Mouse (Mus musculus) heart, embryonic 15.5 days (tissue): ENCODE data around the gene 4930402H24Rik. TPM values are rescaled to one million over a fixed set of nuclear protein-coding genes. Genes with fewer than 3 reads are reported as not detected.

ENCODE experiments used
- ATAC-seq: fragments of 200-750 bp; cut with Nextera tagmentation; replicated peaks from 2 replicates; pipeline ENCODE4 v1.8.0; 2017; ENCODE audit warnings: low read depth, moderate TSS enrichment; ENCODE audit not compliant: insufficient number of reproducible peaks, insufficient read depth, low FRiP score
- H3K27ac ChIP-seq: fragments of 300-500 bp; sonication (generic); 2 replicates; pipeline ENCODE4 v1.5.1; 2015; ENCODE audit warnings: mild to moderate bottlenecking, inconsistent platforms
- H3K27me3 ChIP-seq: fragments of 300-500 bp; sonication (generic); 2 replicates; pipeline ENCODE4 v1.6.1; 2015; ENCODE audit warnings: inconsistent platforms
- H3K36me3 ChIP-seq: fragments of 300-500 bp; sonication (generic); 2 replicates; pipeline ENCODE4 v1.6.1; 2015; ENCODE audit warnings: mild to moderate bottlenecking, inconsistent platforms
- H3K4me1 ChIP-seq: fragments of 300-500 bp; sonication (generic); replicated peaks from 2 replicates; pipeline ENCODE4 v1.6.1; 2015; ENCODE audit warnings: inconsistent platforms
- H3K4me2 ChIP-seq: fragments of 300-500 bp; sonication (generic); 2 replicates; pipeline ENCODE4 v1.6.1; 2015; ENCODE audit warnings: inconsistent platforms, mild to moderate bottlenecking, moderate library complexity
- H3K4me3 ChIP-seq: fragments of 300-500 bp; sonication (generic); 2 replicates; pipeline ENCODE4 v1.5.1; 2015; ENCODE audit warnings: mild to moderate bottlenecking, inconsistent platforms
- H3K9ac ChIP-seq: fragments of 300-500 bp; sonication (generic); 2 replicates; pipeline ENCODE4 v1.6.1; 2015; ENCODE audit warnings: mild to moderate bottlenecking, inconsistent platforms
- H3K9me3 ChIP-seq: fragments of 300-500 bp; sonication (generic); replicated peaks from 2 replicates; pipeline ENCODE4 v1.6.1; 2016; ENCODE audit warnings: inconsistent platforms
- WGBS: fragments of 180-500 bp; shearing (Covaris S2); methylation state at CpG from one replicate; pipeline ENCODE4 v1.1.7; 2015; ENCODE audit warnings: mixed read lengths; 5-methylcytosine and 5-hydroxymethylcytosine counted together
- polyA plus RNA-seq: library from polyadenylated mRNA; unstranded; fragments of >200 nt; fragmentation: Nextera tagmentation; extraction: Ambion mirVana; gene quantifications from 2 replicates; pipeline ENCODE4 v1.2.1, GENCODE M21; 2015

Gene 4930402H24Rik
- polyA plus RNA-seq, 1 experiment from 2014 or later: 50.9 TPM

DNA sequence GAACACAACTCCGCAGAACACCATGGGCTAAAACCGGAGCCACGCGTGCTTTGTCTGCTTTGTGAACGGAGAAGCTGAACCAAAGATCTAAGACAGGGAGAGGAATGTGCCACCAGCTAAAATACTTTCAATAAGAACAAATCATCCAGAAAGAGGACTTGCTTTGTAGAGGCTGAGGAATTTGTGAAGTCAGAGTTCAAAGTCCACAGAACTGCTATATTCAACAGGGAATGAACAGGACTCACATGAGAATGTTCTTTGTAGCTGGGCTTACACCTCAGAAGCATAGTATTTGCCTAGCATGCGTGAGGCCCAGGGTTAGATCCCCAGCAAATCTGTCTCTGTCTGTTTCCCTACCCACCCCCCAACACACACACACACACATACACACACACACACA, 145.3 kb downstream of the 4930402H24Rik start:
- no peak for ATAC-seq
- Histone ChIP-seq H3K4me2 (no peak overlapping the region), H3K9ac (no peak overlapping the region), H3K27me3 (no peaks in the 10 kb centered on the region), H3K4me1 (0 out of 2 replicates have a peak, but pooled peaks cover 3% of the 10 kb centered on the region), H3K27ac (no peak overlapping the region), H3K36me3 (peaks cover 73% of the 10 kb centered on the region), H3K4me3 (no peak overlapping the region), H3K9me3 (no peaks in the 10 kb centered on the region)
- WGBS: 87% methylated on average over 6 of the region's 6 CpGs

DNA sequence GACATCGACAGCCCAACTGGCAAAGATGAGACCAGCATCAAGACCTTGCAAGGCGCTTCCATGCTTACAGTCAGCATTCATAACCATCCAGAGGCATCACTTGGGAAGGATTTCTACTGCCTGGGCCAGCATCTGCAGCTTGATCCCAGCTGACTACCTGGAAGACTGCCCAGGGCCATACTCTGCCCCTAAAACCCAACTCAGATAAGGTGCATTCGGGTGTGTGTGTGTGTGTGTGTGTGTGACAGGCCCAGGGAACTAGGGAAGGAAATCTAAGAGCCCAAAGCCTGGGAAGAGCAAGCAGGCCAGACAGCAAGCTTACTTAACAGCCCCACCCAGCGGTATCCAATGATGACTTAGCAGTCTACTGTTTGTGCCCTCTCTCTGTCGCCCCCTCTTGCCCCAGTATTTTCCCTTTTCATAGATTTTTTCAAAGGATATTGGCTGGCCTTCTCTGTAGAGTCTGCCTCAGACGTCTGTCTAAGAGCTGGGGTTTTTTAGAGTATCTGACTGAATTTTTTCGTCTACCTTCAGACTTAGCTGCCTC, 151.1 kb downstream of the 4930402H24Rik start:
- no peak overlapping the region for H3K4me3 ChIP-seq
- 54% methylated on average over 7 of the region's 7 CpGs for WGBS
- no peak for ATAC-seq

DNA sequence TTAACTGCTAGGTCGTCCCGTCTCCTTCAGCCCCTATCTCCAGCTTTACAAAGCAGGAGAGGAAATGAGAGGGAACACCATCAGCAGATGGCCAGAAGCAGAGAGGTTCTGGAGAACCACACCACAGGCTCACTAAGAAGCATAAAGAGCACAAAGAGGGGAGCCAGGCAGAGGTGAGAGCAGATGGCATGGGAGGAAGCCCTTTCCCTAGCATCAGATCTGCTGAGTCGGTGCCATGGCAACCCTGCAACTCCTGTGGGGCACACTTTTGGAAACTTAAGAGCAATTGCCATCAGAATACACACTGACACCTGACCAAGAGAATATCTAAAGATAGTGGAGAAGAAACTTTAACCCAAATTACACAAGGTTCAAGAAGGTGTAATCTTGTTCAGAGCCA, 151.6 kb downstream of the 4930402H24Rik start:
- ATAC-seq: no peak
- WGBS: 86% methylated on average over 3 of the region's 3 CpGs

More for the DNA sequence above, 151.1 kb downstream of the 4930402H24Rik start:
- Histone ChIP-seq H3K27ac (no peak overlapping the region), H3K36me3 (peaks cover 27% of the 10 kb centered on the region), H3K4me2 (no peak overlapping the region), H3K4me1 (peaks cover 2% of the 10 kb centered on the region; the same call in 1 of the 2 replicates), H3K27me3 (no peaks in the 10 kb centered on the region), H3K9ac (no peak overlapping the region), H3K9me3 (no peaks in the 10 kb centered on the region)

DNA sequence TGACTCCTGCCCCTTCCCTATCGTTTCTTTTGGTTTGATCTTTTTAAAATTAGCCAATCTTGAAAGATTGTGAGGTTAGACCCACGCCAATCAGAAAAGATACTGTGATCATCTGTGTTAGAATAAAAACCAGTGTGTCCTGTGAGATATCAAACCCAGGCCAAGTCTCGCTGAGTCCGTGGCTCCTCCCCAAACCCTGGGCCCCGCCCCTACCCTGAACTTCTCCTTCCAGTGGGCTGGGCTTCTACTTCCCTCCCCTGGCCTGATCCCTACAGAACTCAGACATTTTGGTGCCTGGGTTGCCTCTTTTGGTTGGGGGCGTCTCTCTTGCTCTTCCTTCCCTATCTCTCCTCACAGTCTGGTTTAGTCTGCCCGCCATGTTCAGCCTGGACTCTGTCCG, 155.8 kb downstream of the 4930402H24Rik start:
- H3K27me3 ChIP-seq: no peaks in the 10 kb centered on the region
- H3K4me1 ChIP-seq: peaks cover 2% of the 10 kb centered on the region; the same call in 1 of the 2 replicates
- H3K36me3 ChIP-seq: peaks cover 49% of the 10 kb centered on the region
- H3K4me2 ChIP-seq: no peak overlapping the region
- no peaks in the 10 kb centered on the region for H3K9me3 ChIP-seq
- H3K4me3 ChIP-seq: no peak overlapping the region
- no peak overlapping the region for H3K9ac ChIP-seq
- no peak overlapping the region for H3K27ac ChIP-seq
- 58% methylated on average over 8 of the region's 8 CpGs for WGBS
- ATAC-seq: no peak

More for the DNA sequence above, 151.6 kb downstream of the 4930402H24Rik start:
- Histone ChIP-seq H3K4me1 (peaks cover 2% of the 10 kb centered on the region; the same call in 1 of the 2 replicates), H3K4me2 (no peak overlapping the region), H3K4me3 (no peak overlapping the region), H3K27me3 (no peaks in the 10 kb centered on the region), H3K9ac (no peak overlapping the region), H3K27ac (no peak overlapping the region), H3K36me3 (peaks cover 28% of the 10 kb centered on the region), H3K9me3 (no peaks in the 10 kb centered on the region)

DNA sequence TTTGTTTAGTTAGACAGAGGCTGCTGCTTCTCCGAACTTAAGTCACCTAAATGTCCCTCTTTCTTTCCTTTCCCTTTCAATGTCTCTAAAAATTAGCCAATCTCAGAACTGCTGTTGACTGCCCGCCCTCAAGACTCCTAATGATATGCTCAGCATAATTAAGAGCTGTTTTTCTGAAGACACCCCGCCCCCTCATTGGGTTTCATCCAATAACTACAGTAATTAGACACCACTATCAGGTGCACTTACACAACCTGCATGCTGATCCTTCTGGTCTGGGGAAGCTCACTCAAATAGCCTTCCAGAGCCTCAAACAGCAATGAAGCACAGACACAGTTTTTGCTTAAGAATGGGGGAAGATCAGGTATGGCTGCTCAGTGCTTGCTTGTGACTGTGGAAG, 156.5 kb downstream of the 4930402H24Rik start:
- Histone ChIP-seq H3K27me3 (no peaks in the 10 kb centered on the region), H3K9me3 (no peaks in the 10 kb centered on the region), H3K4me1 (no peaks in the 10 kb centered on the region), H3K4me2 (no peak overlapping the region), H3K4me3 (no peak overlapping the region), H3K9ac (no peak overlapping the region), H3K27ac (no peak overlapping the region), H3K36me3 (peaks cover 56% of the 10 kb centered on the region)
- 89% methylated on average over 3 of the region's 3 CpGs for WGBS
- ATAC-seq: no peak

DNA sequence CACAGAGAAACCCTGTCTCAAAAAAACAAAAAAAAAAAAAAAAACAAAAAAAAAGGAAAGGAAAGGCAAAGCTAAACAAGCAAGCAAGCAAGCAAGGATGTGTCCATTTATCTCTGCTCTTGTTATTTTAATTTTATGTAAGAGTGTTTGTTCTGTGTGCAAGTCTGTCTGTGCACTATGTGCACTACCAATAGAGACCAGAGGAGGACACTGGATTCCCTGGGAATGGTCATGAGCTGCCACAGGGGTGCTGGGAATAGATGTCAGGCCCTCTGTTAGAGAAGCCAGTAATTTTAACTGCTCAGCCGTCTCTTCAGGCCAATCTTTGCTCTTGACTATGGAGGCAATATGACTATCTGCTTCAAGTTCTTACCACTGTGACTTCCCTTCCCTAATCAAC, 162.6 kb downstream of the 4930402H24Rik start:
- Histone ChIP-seq H3K4me3 (no peak overlapping the region), H3K4me1 (no peaks in the 10 kb centered on the region), H3K27me3 (no peaks in the 10 kb centered on the region), H3K9me3 (no peaks in the 10 kb centered on the region), H3K4me2 (no peak overlapping the region), H3K27ac (no peak overlapping the region), H3K36me3 (peaks cover 86% of the 10 kb centered on the region), H3K9ac (no peak overlapping the region)
- no peak for ATAC-seq
- WGBS: 88% methylated on average over 1 of the region's 1 CpGs

DNA sequence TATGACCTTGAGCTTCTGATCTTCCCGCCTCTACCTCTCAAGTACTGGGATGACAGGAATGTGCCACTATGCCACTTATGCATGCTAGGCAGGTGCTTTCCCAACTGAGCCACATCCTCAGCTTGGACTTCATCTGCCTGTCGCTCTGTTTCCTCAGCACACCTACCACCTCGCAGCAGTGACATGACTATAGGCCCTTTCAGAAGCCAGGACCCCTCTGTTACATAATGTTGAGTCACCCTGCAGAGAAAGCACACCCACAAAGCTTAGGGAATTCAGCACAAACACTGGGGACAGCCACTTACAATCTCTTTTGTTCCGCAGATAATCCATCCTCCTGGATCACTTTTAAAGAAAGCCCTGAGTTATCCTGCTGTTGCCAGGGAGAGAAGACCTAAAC, 166.1 kb downstream of the 4930402H24Rik start:
- Histone ChIP-seq H3K9me3 (no peaks in the 10 kb centered on the region), H3K4me1 (no peaks in the 10 kb centered on the region), H3K4me3 (no peak overlapping the region), H3K27me3 (no peaks in the 10 kb centered on the region), H3K9ac (no peak overlapping the region), H3K4me2 (no peak overlapping the region), H3K36me3 (peaks cover 83% of the 10 kb centered on the region), H3K27ac (no peak overlapping the region)
- ATAC-seq: no peak
- 56% methylated on average over 4 of the region's 4 CpGs for WGBS

DNA sequence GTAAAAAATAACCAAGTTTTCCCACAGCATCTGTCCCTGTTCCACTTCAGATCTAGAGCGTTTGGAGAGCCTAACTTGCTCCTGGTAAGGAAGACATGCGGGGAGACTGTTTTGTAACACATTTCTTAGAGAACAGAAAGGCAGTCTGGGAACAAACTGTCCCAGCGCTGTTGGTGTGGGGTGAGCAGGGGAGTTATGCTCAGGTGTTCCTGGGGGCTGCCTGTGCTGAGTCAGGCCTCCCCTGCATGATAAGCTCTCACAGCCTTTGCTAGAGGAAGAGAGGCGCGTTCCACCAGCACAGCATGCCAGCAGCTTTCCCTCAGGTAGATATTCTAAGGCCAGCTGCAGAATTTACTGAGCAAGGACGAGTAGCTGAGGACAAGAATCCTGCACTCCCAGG, 168.2 kb downstream of the 4930402H24Rik start:
- no peak overlapping the region for H3K9ac ChIP-seq
- no peaks in the 10 kb centered on the region for H3K4me1 ChIP-seq
- H3K36me3 ChIP-seq: peaks cover 82% of the 10 kb centered on the region
- ATAC-seq: no peak
- H3K4me2 ChIP-seq: no peak overlapping the region
- H3K27me3 ChIP-seq: no peaks in the 10 kb centered on the region
- H3K27ac ChIP-seq: no peak overlapping the region
- H3K9me3 ChIP-seq: no peaks in the 10 kb centered on the region
- 72% methylated on average over 6 of the region's 6 CpGs for WGBS
- no peak overlapping the region for H3K4me3 ChIP-seq

DNA sequence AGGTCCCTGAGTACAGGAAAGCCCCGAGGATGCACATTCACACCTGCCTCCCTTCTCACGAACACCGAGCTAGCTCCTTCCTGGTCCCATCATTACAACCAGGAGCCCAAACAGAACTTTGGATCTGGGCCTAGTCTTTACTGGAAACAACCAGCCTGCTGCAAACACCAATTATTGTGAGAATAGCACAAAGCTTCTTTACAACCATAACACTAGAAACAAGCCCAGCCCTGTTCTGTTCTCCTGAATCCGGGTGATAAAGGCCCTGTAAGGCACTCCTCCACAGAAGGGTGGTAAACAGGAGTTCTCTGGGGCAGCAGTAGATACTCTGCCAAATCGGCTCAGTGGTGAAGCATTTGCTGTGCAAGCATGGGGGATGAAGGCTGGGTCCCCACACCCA, 170.9 kb downstream of the 4930402H24Rik start:
- H3K4me2 ChIP-seq: no peak overlapping the region
- no peak overlapping the region for H3K9ac ChIP-seq
- H3K36me3 ChIP-seq: peaks cover 91% of the 10 kb centered on the region
- H3K27ac ChIP-seq: no peak overlapping the region
- no peak overlapping the region for H3K4me3 ChIP-seq
- no peaks in the 10 kb centered on the region for H3K4me1 ChIP-seq
- no peak for ATAC-seq
- H3K27me3 ChIP-seq: no peaks in the 10 kb centered on the region
- 81% methylated on average over 5 of the region's 5 CpGs for WGBS
- no peaks in the 10 kb centered on the region for H3K9me3 ChIP-seq

DNA sequence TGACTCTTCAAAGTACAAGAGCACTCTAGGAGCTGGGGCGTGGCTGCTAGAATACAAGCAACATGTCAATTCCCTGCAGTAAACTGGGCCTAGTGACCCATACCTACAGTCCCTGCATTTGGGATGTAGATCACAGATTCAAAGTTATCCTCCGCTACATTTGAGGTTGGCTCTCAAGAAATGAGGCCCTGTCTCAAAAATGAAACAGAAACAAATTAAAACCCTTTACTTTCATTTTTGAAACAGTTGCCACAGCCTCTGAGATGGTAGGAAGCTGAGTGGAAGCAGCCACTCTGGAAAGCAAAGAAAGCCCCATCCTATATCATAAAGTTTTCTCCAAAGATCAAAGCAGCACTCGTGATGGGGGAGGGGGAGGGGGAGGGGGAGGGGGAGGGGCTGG, 172.8 kb downstream of the 4930402H24Rik start:
- Histone ChIP-seq H3K4me3 (no peak overlapping the region), H3K4me1 (no peaks in the 10 kb centered on the region), H3K9me3 (no peaks in the 10 kb centered on the region), H3K36me3 (peaks cover 91% of the 10 kb centered on the region), H3K4me2 (no peak overlapping the region), H3K9ac (no peak overlapping the region), H3K27ac (no peak overlapping the region), H3K27me3 (no peaks in the 10 kb centered on the region)
- no peak for ATAC-seq
- 90% methylated on average over 3 of the region's 3 CpGs for whole genome bisulfite sequencing

DNA sequence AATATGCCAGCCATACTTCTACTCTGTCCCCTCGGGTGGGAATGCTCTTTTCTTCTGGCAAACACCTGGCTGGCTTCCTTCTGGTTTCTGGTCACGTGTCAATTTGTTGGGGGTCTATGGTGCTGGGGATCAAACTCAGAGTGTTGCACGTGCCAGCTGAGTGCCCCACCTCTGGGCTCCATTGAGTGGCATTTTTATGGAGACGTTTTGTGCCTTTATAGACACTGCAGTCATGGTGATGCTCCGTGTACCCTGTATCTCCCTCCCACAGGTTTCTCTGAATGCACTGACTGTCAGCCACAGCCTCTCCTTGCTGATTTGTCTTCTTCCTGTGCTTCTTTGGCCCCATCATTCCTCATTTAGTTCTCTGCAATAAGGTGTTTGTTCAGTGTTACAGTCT, 174.4 kb downstream of the 4930402H24Rik start:
- ATAC-seq: no peak
- Histone ChIP-seq H3K27me3 (no peaks in the 10 kb centered on the region), H3K36me3 (peaks cover 92% of the 10 kb centered on the region), H3K4me1 (no peaks in the 10 kb centered on the region), H3K27ac (no peak overlapping the region), H3K9ac (no peak overlapping the region), H3K4me3 (no peak overlapping the region), H3K4me2 (no peak overlapping the region), H3K9me3 (no peaks in the 10 kb centered on the region)
- WGBS: 73% methylated on average over 5 of the region's 5 CpGs

DNA sequence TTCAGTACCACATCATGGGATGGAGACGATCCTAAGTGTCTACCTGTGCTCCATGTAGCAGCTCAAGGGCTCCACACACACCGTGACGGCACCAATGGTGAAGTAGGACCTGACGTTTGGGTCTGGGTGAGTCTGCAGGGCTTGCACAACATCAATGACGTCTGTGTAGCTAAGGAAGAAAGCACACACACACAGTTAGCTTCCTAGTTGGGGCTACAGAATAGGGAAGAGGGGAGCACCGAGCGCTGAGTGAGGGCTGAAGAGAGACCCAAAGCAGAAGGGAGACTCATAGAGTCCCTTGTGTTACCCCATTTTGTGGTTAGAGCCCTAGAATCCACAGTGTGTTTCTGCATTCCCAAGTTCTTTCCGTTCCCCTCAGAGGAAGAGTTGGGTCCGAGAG, 175.5 kb downstream of the 4930402H24Rik start:
- Histone ChIP-seq H3K4me1 (no peaks in the 10 kb centered on the region), H3K27me3 (no peaks in the 10 kb centered on the region), H3K36me3 (peaks cover 93% of the 10 kb centered on the region), H3K9ac (no peak overlapping the region), H3K27ac (no peak overlapping the region), H3K9me3 (no peaks in the 10 kb centered on the region), H3K4me2 (no peak overlapping the region), H3K4me3 (no peak overlapping the region)
- no peak for ATAC-seq
- 81% methylated on average over 9 of the region's 9 CpGs for WGBS
